Mouse (Mus musculus) heart, adult 2 months (tissue): ENCODE data around the gene Pde12. TPM values are rescaled to one million over a fixed set of nuclear protein-coding genes. Genes with fewer than 3 reads are reported as not detected.

Experiments
- DNase-seq, 2 experiments: peaks; one replicate each; pipeline ENCODE4 v3.0.0; 2021
- H3K27ac ChIP-seq: fragments of 200-600 bp; 2 replicates; pipeline ENCODE4 v1.8.1; 2022
- H3K27me3 ChIP-seq: fragments of 200-500 bp; 2 replicates; pipeline ENCODE4 v1.6.1; 2012; ENCODE audit warnings: mild to moderate bottlenecking, low read length, inconsistent platforms, mixed read lengths; ENCODE audit not compliant: control insufficient read depth, insufficient read depth
- H3K36me3 ChIP-seq: fragments of 200-500 bp; 2 replicates; pipeline ENCODE4 v1.6.1; 2012; ENCODE audit warnings: low read length, inconsistent platforms; ENCODE audit not compliant: control insufficient read depth, insufficient read depth
- H3K4me1 ChIP-seq: fragments of 200-500 bp; 2 replicates; pipeline ENCODE4 v1.6.1; 2011; ENCODE audit warnings: low read length; ENCODE audit not compliant: control insufficient read depth, insufficient read depth
- H3K4me3 ChIP-seq: fragments of 200-600 bp; 2 replicates; pipeline ENCODE4 v1.8.1; 2022
- H3K79me2 ChIP-seq: fragments of 200-500 bp; replicated peaks from 2 replicates; pipeline ENCODE4 v1.6.1; 2012; ENCODE audit warnings: mild to moderate bottlenecking, inconsistent platforms, low read length, moderate library complexity, mixed read lengths; ENCODE audit not compliant: control insufficient read depth, insufficient read depth
- H3K9ac ChIP-seq: fragments of 200-500 bp; 2 replicates; pipeline ENCODE4 v1.6.1; 2012; ENCODE audit warnings: low read depth, mild to moderate bottlenecking, control low read depth, inconsistent platforms, low read length, mixed read lengths
- CTCF ChIP-seq: fragments of 200-600 bp; IDR thresholded peaks from 2 replicates; pipeline ENCODE4 v1.8.1; 2022; ENCODE audit warnings: antibody characterized with exemption, mild to moderate bottlenecking, moderate library complexity
- EP300 ChIP-seq: fragments of 200-500 bp; IDR thresholded peaks from 2 replicates; pipeline ENCODE4 v1.6.1; 2011; ENCODE audit warnings: low read depth, low read length, control low read depth; ENCODE audit not compliant: insufficient read depth
- POLR2A ChIP-seq: fragments of 200-500 bp; IDR thresholded peaks from 2 replicates; pipeline ENCODE4 v1.6.1; 2011; ENCODE audit warnings: mild to moderate bottlenecking, low read depth, low read length, control low read depth; ENCODE audit not compliant: insufficient read depth
- WGBS: fragments of 180-500 bp; shearing (Covaris S2); methylation state at CpG from one replicate; pipeline ENCODE4 v1.1.7; 2018; 5-methylcytosine and 5-hydroxymethylcytosine counted together
- intact Hi-C: fragments of 180-260 bp; cut with DNase I; formaldehyde crosslinking; loops from one replicate; pipeline ENCODE4 v1.15.1; 2025
- polyA plus RNA-seq: library from polyadenylated mRNA; depleted of rRNA; stranded (reverse); fragments of >200 nt; gene quantifications from 2 replicates; pipeline ENCODE4 v1.2.3, GENCODE M21; 2012
- total RNA-seq, 2 experiments: library from RNA; stranded (reverse); gene quantifications; 2 replicates each; pipeline ENCODE4 v1.2.3; 2021

Pde12 gene
- total and polyA plus RNA-seq, 3 experiments, result 2.1 to 5.6 (median 5.2) TPM

DNA sequence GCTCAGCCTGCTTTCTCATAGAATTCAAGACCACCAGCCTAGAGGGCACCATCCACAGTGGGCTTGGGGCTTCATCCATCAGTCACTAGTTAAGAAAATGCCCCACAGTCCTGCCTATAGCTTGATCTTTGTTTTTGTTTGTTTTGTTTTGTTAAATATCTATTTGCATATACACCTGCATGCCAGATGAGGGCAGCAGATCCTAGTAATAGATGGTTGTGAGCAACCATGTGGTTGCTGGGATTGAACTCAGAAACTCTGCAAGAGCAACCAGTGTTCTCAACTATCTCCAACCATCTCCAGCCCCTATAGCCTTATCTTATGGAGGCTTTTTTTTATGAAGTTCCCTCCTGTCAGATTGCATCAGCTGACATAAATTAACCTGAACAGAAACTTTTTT lies 17.8 kb downstream of the Pde12 start:
- H3K36me3 ChIP-seq, result peaks cover 15% of the 10 kb centered on the region
- H3K4me1 ChIP-seq, result peaks cover 2% of the 10 kb centered on the region
- H3K27me3 ChIP-seq, result no peaks in the 10 kb centered on the region
- H3K27ac ChIP-seq, result no peak overlapping the region
- intact Hi-C loops, result no loop called here
- peak; percentile 64 for TF ChIP-seq CTCF
- no peak for TF ChIP-seq POLR2A
- H3K9ac ChIP-seq, result no peak overlapping the region
- no peak overlapping the region for H3K4me3 ChIP-seq
- no peak for DNase-seq
- H3K79me2 ChIP-seq, result 0 out of 2 replicates have a peak, but pooled peaks cover 1% of the 10 kb centered on the region

DNA sequence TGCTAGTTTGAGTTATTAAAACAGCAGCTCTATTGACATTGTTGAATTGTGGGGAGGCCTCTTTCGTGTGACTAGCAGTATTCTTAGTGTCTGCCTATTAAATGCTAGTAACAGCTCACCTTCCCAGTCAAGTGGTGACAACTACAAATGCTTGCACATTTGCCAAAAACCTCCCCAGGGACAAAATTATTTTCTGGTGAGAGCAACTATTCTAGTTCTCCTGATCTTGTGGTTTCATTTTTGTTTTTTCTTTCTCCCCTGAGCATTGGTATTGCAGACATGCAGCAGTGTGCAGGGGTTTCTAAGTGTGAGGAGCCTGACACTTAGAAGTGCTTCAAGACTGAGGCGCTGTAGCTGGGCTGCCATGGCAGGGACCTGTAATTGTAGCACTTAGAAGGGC lies 21.9 kb downstream of the Pde12 start:
- H3K4me3 ChIP-seq, result no peak overlapping the region
- peaks cover 4% of the 10 kb centered on the region for H3K4me1 ChIP-seq
- H3K36me3 ChIP-seq, result peaks cover 26% of the 10 kb centered on the region
- no peak overlapping the region for H3K27ac ChIP-seq
- peaks cover 3% of the 10 kb centered on the region; the same call in 1 of the 2 replicates for H3K79me2 ChIP-seq
- 0 out of 2 replicates have a peak overlapping the region, but pooled peaks have one; percentile 20 for H3K9ac ChIP-seq
- DNase-seq, result no peak
- WGBS, result 50% methylated on average over 2 of the region's 2 CpGs
- intact Hi-C loops, result no loop called here
- TF ChIP-seq POLR2A, result no peak
- TF ChIP-seq CTCF, result no peak
- TF ChIP-seq EP300, result no peak
- no peaks in the 10 kb centered on the region for H3K27me3 ChIP-seq

DNA sequence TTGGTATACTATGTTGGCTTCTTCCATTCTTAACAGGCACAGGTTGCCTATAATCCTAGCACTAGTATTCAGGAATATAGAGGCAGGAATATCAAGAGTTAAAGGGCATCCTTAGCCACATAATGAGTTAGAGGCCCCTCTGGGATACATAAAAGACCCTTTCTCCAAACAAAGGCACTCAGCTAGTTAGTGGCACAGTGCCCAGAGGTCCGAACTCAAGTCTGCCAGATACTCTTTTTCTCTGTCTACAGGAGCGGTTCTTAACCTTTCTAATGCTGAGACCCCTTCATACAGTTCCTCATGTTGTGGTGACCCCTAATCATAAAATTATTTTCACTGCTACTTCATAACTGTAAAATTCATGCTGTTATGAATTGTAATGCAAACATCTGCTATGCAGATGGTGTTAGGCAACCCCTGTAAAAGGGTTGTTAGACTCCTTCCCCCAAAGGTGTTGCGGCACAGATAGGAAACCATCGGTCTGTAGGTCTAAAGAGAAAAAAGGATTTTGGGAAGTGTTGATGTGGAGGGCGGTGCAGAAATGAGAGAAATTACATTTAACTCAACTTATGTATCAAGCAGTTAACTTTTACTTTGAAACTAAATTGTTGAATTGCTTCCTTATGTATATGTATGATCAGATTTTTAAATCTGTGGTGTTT lies 23.6 kb downstream of the Pde12 start:
- intact Hi-C loops, result no loop called here
- TF ChIP-seq POLR2A (no peak), CTCF (no peak), EP300 (no peak)
- no peaks in the 10 kb centered on the region for H3K27me3 ChIP-seq
- H3K9ac ChIP-seq, result no peak overlapping the region
- H3K27ac ChIP-seq, result no peak overlapping the region
- DNase-seq, result no peak
- H3K36me3 ChIP-seq, result peaks cover 26% of the 10 kb centered on the region
- WGBS, result 56% methylated on average over 5 of the region's 5 CpGs
- no peak overlapping the region for H3K4me3 ChIP-seq
- H3K79me2 ChIP-seq, result peaks cover 3% of the 10 kb centered on the region; the same call in 1 of the 2 replicates
- peaks cover 4% of the 10 kb centered on the region for H3K4me1 ChIP-seq

DNA sequence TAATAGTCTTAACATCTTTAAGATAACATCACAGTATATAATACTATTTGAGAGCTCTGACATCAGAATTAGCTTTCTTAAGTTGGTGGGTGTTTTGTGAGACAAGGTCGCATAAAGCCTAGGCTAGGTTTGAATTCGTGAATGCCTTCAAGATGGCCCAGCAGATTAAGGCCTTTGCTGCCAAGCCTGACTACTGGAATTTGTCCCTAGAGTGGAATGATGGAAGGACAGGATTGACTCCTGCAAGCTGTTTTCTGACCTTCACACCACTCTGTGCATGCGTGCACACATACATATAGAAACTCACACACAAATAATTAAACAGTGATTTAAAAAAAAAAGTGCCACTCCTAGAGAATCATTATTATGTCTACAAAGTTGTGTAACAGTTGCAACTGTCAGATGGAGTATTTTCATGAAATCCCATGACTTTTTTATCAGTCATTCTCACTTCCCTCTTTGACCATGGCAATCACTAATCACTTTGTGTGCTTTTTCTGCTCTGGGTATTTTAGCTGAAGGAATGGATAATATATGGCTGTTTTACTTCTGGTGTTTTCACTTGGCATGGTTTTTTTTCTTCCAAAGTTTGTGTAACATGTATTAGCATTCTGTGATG lies 26.6 kb downstream of the Pde12 start:
- Histone ChIP-seq H3K27ac (no peak overlapping the region), H3K27me3 (no peaks in the 10 kb centered on the region)

DNA sequence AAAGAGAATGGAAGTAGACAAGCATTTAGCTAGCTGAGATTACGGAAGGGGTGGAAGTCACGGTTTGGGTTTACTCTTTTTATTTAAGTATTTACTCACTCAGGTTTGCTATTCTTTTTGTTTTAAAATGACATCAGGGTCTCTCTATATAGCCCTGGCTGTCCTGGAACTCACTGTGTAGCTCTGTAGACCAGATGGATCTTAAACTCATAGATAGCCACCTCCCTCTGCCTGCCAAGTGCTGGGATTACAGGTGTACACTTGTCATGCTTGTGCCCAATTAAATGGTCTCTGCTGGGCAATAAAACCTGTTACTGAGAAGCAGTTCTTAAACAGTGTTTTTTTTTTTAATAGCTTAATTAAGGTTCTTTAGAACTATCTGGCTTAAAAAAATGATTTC lies 29.7 kb downstream of the Pde12 start:
- Histone ChIP-seq H3K27me3 (no peaks in the 10 kb centered on the region), H3K4me1 (peaks cover 9% of the 10 kb centered on the region), H3K79me2 (no peaks in the 10 kb centered on the region), H3K4me3 (peak overlapping the region; percentile 95), H3K36me3 (peaks cover 22% of the 10 kb centered on the region), H3K27ac (no peak overlapping the region), H3K9ac (no peak overlapping the region)
- 3% methylated on average over 2 of the region's 2 CpGs for whole genome bisulfite sequencing
- TF ChIP-seq EP300 (no peak), CTCF (peak; percentile 53)
- DNase-seq, result no peak
- intact Hi-C loops, result loop anchor here (2.0 kb wide), 3 partner anchors 61 to 149 kb away; partner anchors contain the start of gene Slmap

More for the DNA sequence above, 26.6 kb downstream of the Pde12 start:
- intact Hi-C loops, result no loop called here
- Histone ChIP-seq H3K4me3 (no peak overlapping the region), H3K36me3 (peaks cover 35% of the 10 kb centered on the region), H3K4me1 (peaks cover 8% of the 10 kb centered on the region), H3K79me2 (peaks cover 3% of the 10 kb centered on the region; the same call in 1 of the 2 replicates), H3K9ac (no peak overlapping the region)
- TF ChIP-seq POLR2A (no peak), EP300 (no peak), CTCF (peak; percentile 15; the same call in 1 of the 2 replicates)
- no peak for DNase-seq
- WGBS, result 31% methylated on average over 3 of the region's 3 CpGs

DNA sequence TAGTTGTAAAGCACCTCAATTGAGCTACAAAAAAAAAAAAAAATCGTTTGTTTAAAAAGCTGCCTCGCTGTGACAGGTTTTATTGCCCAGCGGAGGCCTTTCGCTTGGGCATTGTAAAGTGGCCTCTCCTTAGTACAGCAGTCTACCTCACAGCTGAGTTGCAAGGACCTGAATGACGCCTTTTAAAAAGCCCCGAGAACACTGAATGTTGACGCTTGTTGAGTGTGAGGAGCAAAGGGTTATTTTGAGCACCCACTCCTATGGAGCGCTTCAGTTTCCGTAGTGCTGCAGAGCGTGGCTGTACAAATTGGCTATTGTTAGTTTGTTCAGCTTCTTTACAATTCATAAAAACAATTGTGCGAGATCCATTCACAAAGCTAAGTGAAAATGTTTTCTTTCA lies 30.4 kb downstream of the Pde12 start:
- WGBS, result under 1% methylated on average over 11 of the region's 11 CpGs
- peak overlapping the region; percentile 98 for H3K27ac ChIP-seq
- TF ChIP-seq CTCF (no peak), EP300 (no peak), POLR2A (no peak)
- intact Hi-C loops, result loop anchor here (2.0 kb wide), 2 partner anchors 60 to 104 kb away; partner anchors contain the start of gene Slmap
- H3K4me3 ChIP-seq, result peak overlapping the region; percentile 95
- H3K4me1 ChIP-seq, result peaks cover 9% of the 10 kb centered on the region
- H3K27me3 ChIP-seq, result no peaks in the 10 kb centered on the region
- peak overlapping the region; percentile 64 for H3K9ac ChIP-seq
- DNase-seq, result peak in 1 of 2 experiments; percentile 29
- no peaks in the 10 kb centered on the region for H3K79me2 ChIP-seq
- peaks cover 22% of the 10 kb centered on the region for H3K36me3 ChIP-seq
